ENCODE assay signal across 35 mouse cellular contexts in the genomic region with DNA sequence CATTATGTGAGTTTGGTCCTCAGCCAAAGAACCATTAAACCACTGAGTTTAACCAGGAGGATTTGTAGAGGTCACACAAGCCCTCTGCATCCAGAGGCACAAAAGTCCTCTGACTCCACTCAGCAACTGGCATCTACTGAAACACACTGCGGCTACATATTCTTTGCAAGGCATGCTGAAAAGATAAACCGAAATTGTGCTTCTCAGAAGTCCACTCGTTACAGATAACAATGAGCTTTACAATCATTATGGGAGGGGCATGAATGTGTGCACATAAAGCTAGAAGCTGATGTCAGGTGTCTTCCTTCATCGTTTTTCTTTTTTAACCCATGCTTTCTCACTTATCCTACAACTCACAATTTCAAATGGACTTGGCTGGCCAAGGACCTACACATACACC.
"Had no signal": no experiment of that assay in that cellular context is flagged by ENCODE, and none has a peak within 500 bp of the region (broad histone marks: within the 10 kb centered on the region; RNA-seq: fewer than 3 reads in every experiment).

No protein-coding gene starts in this region.

- H3K27me3 ChIP-seq: heart, embryonic 12.5 days; heart, embryonic 13.5 days; heart, embryonic 15.5 days; hindbrain, embryonic 12.5 days; hindbrain, embryonic 13.5 days; hindbrain, embryonic 15.5 days; intestine, embryonic 15.5 days; kidney, embryonic 15.5 days had no signal

- H3K36me3 ChIP-seq: heart, embryonic 12.5 days; heart, embryonic 13.5 days; heart, embryonic 15.5 days; hindbrain, embryonic 10.5 days; hindbrain, embryonic 12.5 days; hindbrain, embryonic 13.5 days; hindbrain, embryonic 15.5 days; intestine, embryonic 15.5 days; kidney, embryonic 15.5 days had no signal

- ATAC-seq: hindbrain, embryonic 16.5 days; hindbrain, postnatal 0 days; inflammation-experienced regulatory T-cells, adult 6 months; intestine, embryonic 15.5 days; intestine, embryonic 16.5 days; intestine, postnatal 0 days had no signal

- H3K4me3 ChIP-seq: heart, embryonic 12.5 days; heart, embryonic 13.5 days; heart, embryonic 15.5 days; hindbrain, embryonic 10.5 days; hindbrain, embryonic 12.5 days; hindbrain, embryonic 13.5 days; hindbrain, embryonic 15.5 days; intestine, embryonic 15.5 days; kidney, embryonic 15.5 days; layer of hippocampus, adult 2 months; left cerebral cortex, adult 2 months had no signal

- H3K4me2 ChIP-seq: heart, embryonic 11.5 days; heart, embryonic 12.5 days; heart, embryonic 13.5 days; heart, embryonic 15.5 days; hindbrain, embryonic 12.5 days; hindbrain, embryonic 13.5 days; hindbrain, embryonic 14.5 days; hindbrain, embryonic 15.5 days; intestine, embryonic 15.5 days; kidney, embryonic 15.5 days had no signal

- DNase-seq: heart, postnatal 10 days; heart, postnatal 14 days; heart, postnatal 36 days; heart, postnatal 4 days; kidney, adult 11 months; kidney, adult 18-20 months; kidney, adult 2 months; kidney, adult 8-10 months; kidney, adult 9 months; kidney, postnatal 10 days; kidney, postnatal 14 days; kidney, postnatal 25 days; kidney, postnatal 36 days; kidney, postnatal 4 days; layer of hippocampus, adult 9-11 months; layer of hippocampus, postnatal 36 days had no signal

- H3K9ac ChIP-seq: heart, embryonic 12.5 days; heart, embryonic 13.5 days; heart, embryonic 15.5 days; hindbrain, embryonic 12.5 days; hindbrain, embryonic 13.5 days; hindbrain, embryonic 14.5 days; hindbrain, embryonic 15.5 days; intestine, embryonic 15.5 days; kidney, embryonic 15.5 days had no signal

- H3K4me1 ChIP-seq: heart, embryonic 12.5 days; heart, embryonic 13.5 days; heart, embryonic 15.5 days; hindbrain, embryonic 10.5 days; hindbrain, embryonic 12.5 days; hindbrain, embryonic 13.5 days; hindbrain, embryonic 15.5 days; intestine, embryonic 15.5 days; kidney, embryonic 15.5 days had no signal

- H3K9me3 ChIP-seq: heart, embryonic 13.5 days; heart, embryonic 15.5 days; hindbrain, embryonic 12.5 days; hindbrain, embryonic 15.5 days; intestine, embryonic 15.5 days; kidney, embryonic 15.5 days had no signal

- H3K27ac ChIP-seq: heart, embryonic 13.5 days; heart, embryonic 15.5 days; hindbrain, embryonic 10.5 days; hindbrain, embryonic 12.5 days; hindbrain, embryonic 13.5 days; hindbrain, embryonic 14.5 days; hindbrain, embryonic 15.5 days; hindbrain, postnatal 0 days; intestine, embryonic 15.5 days; kidney, embryonic 15.5 days; kidney, postnatal 0 days; layer of hippocampus, adult 2 months; left cerebral cortex, adult 2 months had no signal
